Mouse (Mus musculus) skeletal muscle tissue, adult 2 months (tissue): ENCODE results near the gene Zyg11b.

Experiments
- DNase-seq: peaks from one replicate; pipeline ENCODE4 v3.0.0-alpha.2; 2012; ENCODE audit warnings: low read depth, low spot score

The Zyg11b gene

GRCm38 (mm10) chr4:108318649-108319615, 18.0 kb upstream of the Zyg11b start:
- no peak for DNase-seq

- no peak for DNase-seq
Measured at GRCm38 (mm10) chr4:108317656-108318605, 17.0 kb upstream of the Zyg11b start.

GRCm38 (mm10) chr4:108314041-108314440, 13.1 kb upstream of the Zyg11b start:
- DNase-seq: no peak

GRCm38 (mm10) chr4:108310706-108311105, 9.8 kb upstream of the Zyg11b start:
- no peak for DNase-seq

GRCm38 (mm10) chr4:108302296-108302890, 1.5 kb upstream of the Zyg11b start:
- DNase-seq: no peak

GRCm38 (mm10) chr4:108300266-108300665, 630 bp downstream of the Zyg11b start:
- DNase-seq: no peak

GRCm38 (mm10) chr4:108276973-108277372, 23.9 kb downstream of the Zyg11b start:
- DNase-seq: no peak

GRCm38 (mm10) chr4:108272286-108272685, 28.6 kb downstream of the Zyg11b start:
- no peak for DNase-seq

- no peak for DNase-seq
Measured at GRCm38 (mm10) chr4:108265774-108266173, 35.1 kb downstream of the Zyg11b start.

- DNase-seq: no peak
Measured at GRCm38 (mm10) chr4:108253317-108253716, 47.6 kb downstream of the Zyg11b start.

- DNase-seq: no peak
Measured at GRCm38 (mm10) chr4:108250501-108250900, 50.4 kb downstream of the Zyg11b start.

GRCm38 (mm10) chr4:108249314-108249713, 51.6 kb downstream of the Zyg11b start:
- DNase-seq: no peak

- no peak for DNase-seq
Measured at GRCm38 (mm10) chr4:108233654-108234053, 67.2 kb downstream of the Zyg11b start.

- DNase-seq: peak; percentile 21
Measured at GRCm38 (mm10) chr4:108225341-108225872, 75.5 kb downstream of the Zyg11b start.

- no peak for DNase-seq
Measured at GRCm38 (mm10) chr4:108222507-108222906, 78.4 kb downstream of the Zyg11b start.

- DNase-seq: no peak
Measured at GRCm38 (mm10) chr4:108219019-108219418, 81.9 kb downstream of the Zyg11b start.

GRCm38 (mm10) chr4:108217332-108218179, 83.3 kb downstream of the Zyg11b start, which contains the start of gene Zyg11a:
Gene Zyg11a (minus strand): TSS chr4:108218048.
- no peak for DNase-seq

- DNase-seq: no peak
Measured at GRCm38 (mm10) chr4:108213023-108213422, 87.9 kb downstream of the Zyg11b start.

GRCm38 (mm10) chr4:108204629-108205028, 96.3 kb downstream of the Zyg11b start:
- DNase-seq: no peak

- DNase-seq: no peak
Measured at GRCm38 (mm10) chr4:108199236-108199635, 101.7 kb downstream of the Zyg11b start.
